Mouse (Mus musculus): ENCODE results near the gene Nsfl1c.

DNA sequence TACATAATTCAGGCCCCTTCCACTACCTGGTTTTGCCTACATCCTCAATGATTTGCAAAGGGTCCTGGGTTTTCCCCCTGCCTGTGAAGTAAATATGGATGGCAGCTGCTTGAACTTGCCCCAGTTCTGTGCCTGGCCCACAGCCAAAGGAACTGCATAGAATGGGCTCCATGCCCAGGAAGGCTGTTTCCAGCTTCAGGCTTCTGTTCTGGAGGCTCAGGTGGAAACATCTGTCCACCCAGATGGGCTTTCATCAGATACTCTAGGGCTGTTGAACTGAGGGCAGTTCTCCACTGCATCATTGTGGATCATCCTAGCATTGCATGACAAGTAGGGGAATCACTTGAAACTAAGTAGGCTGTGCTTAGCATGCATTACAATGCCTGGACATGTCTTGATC is 18.2 kb downstream of the Nsfl1c start:
- TF ChIP-seq POLR2A (IDR thresholded peaks at IDR 0.05; ENCODE audit: borderline replicate concordance, low read depth, low read length), result no peak
- TF ChIP-seq CTCF (IDR thresholded peaks at IDR 0.05; ENCODE audit: low read depth, low read length), result no peak

All from bone marrow macrophage, adult 2 months (primary cell).